Mouse (Mus musculus) granulocyte monocyte progenitor cell, adult 5-6 weeks (primary cell): ENCODE results near the gene Setd1b. TPM values are rescaled to one million over a fixed set of nuclear protein-coding genes. Genes with fewer than 3 reads are reported as not detected.

Experiments used
- ATAC-seq: replicated peaks from 2 replicates; pipeline ENCODE4 v1.8.0; 2016; ENCODE audit warnings: mild to moderate bottlenecking, moderate TSS enrichment, inconsistent platforms; ENCODE audit not compliant: poor library complexity, severe bottlenecking
- total RNA-seq, 2 experiments: library from RNA; stranded (forward) in 1 of 2; stranded (reverse) in 1 of 2; fragments of 200-712, 200-1000 nt in 1 of 2; fragments of >200 nt in 1 of 2; fragmentation: Nextera tagmentation in 1 of 2; gene quantifications; 2 replicates each; pipeline ENCODE4 v1.2.3; 2014 to 2017

Gene Setd1b
- total RNA-seq, 2 experiments from 2014 or later: 1.2 to 29.5 TPM

DNA sequence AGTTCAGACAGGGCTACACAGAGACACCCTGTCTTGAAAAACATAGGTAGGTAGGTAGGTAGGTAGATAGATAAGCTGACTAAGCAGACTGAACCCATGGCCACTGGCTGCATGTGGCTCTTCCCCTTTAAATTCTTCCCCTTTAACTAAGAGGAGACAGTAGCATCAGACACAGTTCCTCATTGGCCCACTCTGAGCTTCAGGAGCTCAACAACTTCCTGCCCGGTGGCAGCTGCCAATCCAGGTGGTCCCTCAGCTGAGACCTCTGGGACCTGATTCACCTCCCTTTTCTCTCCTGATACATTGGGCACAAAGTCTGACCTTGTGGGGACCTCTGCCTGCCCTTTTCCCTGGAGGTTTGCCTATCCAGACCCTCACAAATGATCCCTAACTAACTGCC, 10.9 kb downstream of the Setd1b start:
- ATAC-seq: 0 out of 2 replicates have a peak, but pooled peaks have one; percentile 11

DNA sequence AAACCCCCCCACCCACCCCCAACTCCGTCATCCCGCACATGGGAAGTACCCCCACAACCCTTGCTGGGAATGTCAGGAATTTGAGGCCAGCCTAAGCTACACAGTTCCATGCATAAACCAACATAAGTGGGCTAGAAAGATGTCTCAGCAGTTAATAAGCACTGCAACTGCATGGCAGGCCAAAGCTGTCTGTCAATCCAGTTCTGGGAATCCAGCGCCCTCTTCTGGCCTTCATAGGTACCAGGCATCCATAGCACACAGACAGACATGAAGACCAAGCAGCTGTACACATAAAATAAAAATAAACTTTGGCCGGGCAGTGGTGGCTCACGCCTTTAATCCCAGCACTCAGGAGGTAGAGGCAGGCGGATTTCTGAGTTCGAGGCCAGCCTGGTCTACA, 13.4 kb downstream of the Setd1b start:
- peak; percentile 26; the same call in 1 of the 2 replicates for ATAC-seq

DNA sequence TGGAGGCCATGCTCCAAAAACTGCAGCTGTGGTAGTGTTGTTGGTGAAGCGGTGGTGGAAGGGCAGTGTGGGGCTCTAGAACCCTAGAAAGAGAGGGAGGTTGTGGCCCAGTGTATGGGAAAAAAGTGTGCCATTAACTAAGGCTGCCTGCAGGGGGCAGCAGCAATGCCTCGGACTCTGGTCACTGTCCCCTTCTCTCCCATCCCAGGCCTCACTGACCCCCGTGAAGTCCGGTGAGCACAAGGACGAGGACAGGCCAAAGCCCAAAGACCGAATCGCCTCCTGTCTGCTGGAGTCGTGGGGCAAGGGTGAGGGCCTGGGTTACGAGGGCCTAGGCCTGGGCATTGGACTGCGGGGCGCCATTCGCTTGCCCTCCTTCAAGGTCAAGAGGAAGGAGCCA, 14.8 kb downstream of the Setd1b start:
- no peak for ATAC-seq

DNA sequence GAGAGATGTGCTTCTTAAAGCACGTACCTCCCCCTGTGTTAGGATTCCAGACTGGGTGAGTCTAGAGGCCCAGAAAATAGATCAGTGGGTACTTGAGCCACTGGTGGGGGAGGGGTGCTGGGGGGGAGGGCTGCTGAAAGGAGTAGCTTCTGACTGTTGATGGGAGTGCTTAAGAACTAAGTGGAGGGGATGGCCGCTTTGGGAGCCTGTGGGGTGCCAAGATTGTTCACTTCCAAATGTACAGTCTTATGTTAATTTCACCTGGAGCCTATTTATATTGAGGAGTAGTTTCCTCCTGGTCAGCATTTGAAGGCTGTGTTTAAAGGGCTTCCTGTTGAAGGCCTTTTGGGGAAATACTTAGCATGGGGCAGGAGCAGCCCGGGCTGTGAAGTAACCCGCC, 16.0 kb downstream of the Setd1b start:
- ATAC-seq: no peak

DNA sequence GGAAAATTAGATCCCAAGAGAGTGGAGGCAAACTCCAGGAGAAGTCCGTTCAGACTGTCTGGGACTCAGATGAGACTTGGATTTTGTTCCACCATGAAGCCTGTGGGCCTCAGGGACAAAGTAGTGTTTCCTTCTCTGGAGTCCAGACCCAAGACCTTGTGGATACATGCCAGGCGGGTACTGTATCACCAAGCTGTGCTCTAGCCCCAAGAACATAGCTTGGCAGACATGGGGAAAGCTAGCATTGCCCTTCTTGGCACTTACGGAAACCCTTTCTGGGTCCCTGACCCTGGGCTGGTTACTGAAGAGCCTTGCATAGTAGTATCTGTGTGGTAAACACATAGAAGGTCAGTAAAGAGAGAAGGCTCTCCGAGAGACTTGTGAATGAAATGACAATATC, 17.5 kb downstream of the Setd1b start:
- ATAC-seq: no peak

DNA sequence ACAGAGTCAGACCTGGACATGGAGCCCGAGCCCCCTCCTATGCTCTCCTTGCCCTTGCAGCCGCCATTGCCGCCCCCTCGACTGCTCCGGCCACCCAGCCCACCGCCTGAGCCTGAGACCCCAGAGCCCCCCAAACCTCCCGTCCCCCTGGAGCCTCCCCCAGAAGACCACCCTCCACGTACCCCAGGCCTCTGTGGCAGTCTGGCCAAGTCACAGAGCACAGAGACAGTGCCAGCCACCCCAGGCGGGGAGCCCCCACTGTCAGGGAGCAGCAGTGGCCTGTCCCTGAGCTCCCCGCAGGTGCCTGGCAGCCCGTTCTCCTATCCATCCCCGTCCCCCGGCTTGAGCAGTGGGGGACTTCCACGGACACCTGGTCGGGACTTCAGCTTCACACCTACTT, 17.9 kb downstream of the Setd1b start:
- no peak for ATAC-seq

DNA sequence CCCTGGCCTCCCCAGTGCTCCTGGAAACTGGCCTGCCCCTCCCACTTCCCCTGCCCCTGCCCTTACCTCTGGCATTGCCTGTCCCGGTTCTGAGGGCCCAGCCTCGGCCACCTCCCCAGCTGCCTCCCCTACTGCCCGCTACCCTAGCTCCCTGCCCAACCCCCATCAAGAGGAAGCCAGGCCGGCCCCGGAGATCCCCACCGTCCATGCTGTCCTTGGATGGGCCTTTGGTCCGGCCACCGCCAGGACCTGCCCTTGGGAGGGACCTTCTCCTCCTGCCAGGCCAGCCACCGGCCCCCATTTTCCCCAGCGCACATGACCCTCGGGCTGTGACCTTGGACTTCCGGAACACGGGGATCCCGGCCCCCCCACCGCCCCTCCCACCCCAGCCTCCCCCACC, 18.3 kb downstream of the Setd1b start:
- no peak for ATAC-seq

DNA sequence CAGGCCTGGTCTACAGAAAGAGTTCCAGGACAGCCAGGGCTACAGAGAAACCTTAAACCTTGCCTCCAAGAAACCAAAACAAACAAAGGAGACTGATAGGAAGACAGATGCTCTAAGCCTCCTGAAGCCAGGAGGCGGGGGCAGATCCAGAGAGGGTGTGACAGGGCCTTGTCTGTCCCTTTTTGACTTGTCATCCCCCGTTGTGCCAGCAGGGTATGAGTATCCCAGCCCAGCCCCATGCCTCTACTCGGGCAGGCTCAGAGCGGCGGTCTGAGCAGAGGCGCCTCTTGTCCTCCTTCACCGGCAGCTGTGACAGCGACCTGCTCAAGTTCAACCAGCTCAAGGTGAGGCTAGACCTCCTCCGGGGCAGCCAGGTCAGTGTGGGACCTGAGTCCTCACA, 20.9 kb downstream of the Setd1b start:
- ATAC-seq: peak; percentile 18; the same call in 1 of the 2 replicates

DNA sequence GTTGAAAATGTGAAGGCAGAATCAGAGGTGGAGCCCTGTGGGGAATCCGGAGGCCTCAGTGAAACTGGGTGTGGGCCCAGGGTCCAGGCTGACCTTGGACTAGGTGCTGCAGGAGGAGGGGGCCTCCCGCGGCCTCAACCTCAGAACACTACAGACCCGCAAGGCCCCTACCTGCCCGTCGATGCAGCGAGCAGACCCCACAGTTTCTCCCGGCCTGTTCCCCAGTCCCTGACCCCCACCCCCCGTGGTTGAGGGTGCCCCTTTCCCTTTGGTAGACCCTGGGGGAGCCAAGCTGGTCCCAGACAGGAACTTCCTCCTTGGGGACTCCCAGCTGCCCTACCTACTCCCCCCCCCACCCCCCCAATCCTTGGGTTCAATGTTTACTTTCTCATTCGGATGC, 24.4 kb downstream of the Setd1b start:
- ATAC-seq: no peak

DNA sequence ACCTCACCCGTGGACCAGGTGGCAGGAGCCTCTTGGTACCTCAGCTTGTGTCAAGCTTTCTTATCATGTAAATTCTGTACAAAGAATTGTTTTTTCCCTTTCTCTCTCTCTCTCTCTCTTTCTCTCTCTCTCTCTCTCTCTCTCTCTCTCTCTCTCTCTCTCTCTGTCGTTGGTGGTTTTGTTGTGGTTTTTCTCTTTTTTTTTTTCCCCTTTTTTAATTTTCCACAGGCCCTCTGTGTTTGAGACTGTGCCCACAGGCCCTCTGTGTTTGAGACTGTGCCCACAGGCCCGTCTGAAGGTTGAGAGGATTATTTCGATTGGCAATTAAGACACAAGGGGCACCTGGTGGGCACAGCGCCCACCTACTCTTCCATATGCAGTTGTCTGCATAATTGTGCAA, 25.6 kb downstream of the Setd1b start:
- no peak for ATAC-seq

DNA sequence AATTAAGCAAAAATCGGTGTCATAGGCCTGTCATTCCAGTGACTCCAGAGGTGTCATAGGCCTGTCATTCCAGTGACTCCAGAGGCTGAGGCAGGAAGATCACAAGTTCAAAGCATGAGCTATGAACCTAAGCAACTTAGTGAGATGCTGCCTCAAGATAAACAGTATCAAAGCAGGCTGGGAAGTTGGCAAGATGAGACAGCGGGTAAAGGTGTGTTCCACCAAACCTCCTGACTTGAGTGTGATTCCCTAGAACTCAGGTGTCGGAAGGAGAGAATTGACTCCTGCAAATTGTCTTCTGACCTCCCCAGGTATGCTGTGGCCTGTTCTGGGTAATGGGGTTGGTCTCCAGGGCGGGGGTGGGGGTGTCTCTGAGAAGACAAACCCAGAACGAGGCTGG, 27.3 kb downstream of the Setd1b start, which contains the start of gene Psmd9:
Gene Psmd9 (plus strand): TSS at position 130 of the 400 bp plus-strand sequence.
- no peak for ATAC-seq

DNA sequence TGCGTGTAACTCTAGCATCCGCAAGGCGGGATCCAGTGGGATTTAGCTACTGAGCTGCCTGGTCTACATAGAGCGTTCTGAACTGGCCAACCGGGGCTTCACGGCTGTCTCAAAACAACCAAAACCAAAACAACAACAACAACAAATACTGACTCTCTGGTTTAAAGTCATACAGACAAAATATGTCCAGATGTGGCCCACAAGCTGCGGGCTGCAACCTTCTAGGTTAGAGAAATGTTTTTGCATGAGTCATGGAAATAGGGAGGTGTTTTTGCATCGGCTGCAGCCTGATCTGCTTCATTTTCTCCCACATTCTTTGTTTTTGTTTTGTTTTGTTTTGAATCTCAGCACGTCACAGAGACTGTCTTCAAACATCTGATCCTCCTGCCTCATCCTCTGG, 28.4 kb downstream of the Setd1b start:
- ATAC-seq: no peak

DNA sequence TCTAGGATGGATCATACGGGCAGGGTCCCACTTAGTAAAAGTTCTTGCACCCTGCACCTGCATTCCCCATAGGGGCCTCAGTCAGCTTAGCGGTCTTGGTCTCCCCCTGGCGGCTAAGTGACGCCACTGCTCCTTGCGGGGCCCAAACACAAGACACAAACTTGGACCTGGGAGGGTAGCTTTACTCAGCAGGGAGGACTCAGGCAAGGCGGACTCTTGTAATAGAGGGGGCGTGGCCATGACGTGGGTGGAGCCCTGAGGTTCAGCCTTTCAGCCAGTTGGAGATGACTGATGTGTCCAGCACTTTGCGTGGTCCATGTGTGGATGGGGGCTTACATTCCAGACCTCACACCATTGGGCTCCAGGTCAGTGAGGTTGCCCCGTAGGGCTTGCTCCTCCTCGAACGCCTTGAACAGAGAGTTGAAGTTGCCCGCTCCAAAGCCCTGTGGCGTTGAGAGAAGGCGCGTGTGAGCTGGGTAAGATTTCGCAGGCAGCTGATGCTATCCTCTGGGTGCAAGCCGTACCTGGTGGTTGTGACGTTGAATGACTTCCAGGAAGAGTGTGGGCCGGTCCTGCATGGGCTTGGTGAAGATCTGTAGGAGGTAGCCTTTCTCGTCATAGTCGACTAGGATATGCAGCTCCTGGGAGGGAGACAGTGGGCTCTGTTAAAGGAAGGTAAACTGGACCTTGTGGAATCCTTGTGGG, 29.8 kb downstream of the Setd1b start:
- ATAC-seq: peak; percentile 92

DNA sequence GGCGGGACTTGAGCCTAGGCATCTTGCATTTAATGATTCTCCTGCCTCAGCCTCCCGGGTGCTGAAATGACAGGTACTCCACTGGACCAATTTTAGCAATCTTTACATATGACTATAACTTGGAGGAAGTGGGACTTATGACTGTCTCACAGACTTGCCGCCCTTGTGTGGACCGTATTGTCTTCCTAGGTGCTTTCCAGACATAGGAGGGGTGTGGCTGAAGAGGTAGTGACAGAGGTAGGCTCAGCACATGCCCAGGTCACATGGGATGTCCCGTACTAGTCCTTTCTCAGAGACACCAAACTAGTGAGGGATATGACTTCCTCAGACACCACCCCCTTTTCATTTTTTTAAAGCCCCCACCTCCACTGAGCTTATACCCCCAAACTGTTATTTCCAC, 36.8 kb downstream of the Setd1b start:
- no peak for ATAC-seq

DNA sequence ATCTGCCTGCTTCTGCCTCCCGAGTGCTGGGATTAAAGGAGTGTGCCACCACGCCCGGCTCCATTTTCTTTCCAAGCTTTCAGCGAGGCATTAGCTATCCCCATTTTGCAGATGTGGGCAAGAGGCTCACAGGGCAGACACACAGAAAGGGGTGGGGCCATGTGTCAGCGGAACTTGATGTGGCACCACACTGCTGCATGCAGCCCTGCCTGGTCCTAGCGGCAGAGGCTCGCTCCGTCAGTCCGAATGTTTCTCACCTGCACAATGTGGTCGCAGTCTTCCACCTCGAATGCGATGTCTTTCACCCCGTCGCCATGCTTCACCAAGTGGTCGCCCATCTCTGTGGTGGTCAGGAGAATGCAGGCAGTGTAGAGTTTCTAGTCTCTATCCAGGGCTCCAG, 38.4 kb downstream of the Setd1b start:
- no peak for ATAC-seq

DNA sequence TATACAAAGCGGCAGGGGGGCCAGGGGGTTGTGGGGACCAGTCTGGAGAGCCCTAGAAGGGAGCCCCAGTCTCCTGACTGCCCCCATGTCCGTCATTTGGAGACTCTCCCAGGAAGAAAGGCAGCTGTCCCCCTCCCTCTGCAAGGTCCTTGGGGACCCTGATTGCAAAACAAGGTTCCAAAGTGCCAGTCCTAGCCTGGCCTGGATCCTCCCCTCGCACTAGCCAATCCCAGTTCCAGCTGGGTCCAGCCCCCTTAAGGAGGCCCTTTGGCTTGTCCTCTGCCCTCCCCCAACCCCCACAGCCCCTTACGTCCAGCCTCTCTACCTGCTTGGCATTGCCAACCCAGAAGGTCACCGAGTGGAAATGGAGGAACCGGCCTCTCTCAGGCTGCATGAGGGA, 39.5 kb downstream of the Setd1b start:
- ATAC-seq: no peak

DNA sequence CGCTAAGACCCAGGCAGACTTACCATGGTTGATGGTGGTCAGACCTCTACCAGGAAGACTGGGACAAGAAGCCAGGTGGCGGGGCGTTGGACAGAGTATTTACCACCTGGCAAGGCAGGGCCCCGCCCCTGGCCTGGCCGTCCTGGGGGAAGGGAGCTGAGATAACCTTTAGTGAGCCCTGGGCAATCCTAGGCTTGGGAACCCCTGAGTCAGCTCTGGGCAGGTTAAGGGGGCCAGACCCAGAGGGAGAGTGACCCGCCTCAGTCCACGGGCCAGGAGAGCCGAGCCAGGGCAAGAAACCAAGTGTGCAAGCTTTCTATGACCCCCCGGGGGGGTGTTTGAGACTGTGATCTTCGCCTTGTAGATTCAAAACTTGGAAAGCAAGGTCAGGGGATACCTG, 40.7 kb downstream of the Setd1b start, which contains the start of gene Hpd:
Gene Hpd (minus strand): TSS at position 77 of the 400 bp plus-strand sequence.
- ATAC-seq: no peak

DNA sequence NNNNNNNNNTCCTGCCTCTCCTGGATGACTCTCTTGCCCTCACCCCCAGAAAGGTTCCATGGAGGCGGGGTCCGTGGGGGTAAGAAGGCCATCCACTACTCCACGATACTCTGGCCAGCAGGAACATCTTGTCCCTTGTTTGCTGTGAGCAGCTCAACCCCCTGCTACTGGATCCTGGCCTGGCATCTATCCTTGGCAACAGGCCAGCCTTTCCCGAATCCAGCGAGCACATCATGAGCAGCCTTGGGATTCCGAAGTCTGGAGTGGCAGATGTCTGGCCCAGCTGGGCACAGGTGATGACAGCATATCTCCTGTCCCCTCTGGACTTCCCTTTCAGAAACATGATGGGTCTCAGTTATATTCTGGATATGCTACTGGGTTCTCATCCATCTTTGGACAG, 44.0 kb downstream of the Setd1b start:
- ATAC-seq: no peak

DNA sequence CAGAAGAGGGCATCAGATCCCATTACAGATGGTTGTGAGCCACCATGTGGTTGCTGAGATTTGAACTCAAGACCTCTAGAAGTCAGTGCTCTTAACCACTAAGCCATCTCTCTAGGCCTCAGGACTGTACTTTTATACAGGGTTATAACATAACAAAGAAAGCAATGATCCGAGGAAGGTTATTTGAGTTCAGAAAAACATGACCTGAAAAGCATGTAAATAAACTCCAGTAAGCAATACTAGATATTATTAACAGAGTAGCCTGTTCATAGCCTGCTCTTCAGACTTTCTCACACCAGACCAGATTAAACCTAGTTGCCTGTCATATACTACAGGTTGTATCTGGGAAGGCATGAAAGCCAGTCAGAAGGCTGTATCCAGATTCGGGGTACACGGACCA, 45.3 kb downstream of the Setd1b start:
- ATAC-seq: no peak

DNA sequence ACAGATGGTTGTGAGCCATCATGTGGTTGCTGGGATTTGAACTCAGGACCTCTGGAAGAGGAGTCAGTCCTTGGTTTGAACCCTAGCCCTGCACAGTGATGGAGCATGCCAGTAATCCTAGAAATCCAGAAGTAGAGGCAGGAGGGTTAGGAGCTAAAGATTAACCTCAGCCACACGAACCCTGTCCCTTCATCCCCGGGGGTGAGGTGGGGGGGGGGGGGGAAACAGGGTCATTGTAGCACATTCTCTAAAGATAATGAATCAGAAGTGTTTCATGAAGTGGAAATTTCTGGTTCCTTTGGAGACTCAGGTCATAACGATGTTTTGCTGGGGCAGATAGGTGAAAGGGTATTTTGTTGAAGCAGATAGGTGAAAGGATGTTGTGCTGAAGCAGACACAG, 48.9 kb downstream of the Setd1b start:
- ATAC-seq: no peak

DNA sequence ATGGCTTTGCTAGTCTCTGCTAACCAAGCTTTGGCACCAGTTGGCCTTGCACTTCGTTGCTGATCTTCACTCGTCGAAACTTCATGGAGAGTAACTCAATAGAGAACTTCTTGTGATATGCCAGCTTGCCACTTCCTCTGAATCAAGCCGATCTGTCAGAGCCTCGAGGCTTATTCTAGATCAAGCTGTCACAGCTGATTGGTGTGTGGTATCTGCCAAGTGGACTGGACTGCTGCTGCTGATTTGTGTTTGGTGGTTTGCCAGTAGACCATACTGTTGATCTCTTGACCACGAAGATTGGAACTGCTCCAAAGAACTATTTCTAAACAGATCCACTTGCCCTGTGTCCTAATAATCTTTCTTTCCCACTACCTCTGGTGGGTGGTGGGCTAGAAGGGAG, 49.4 kb downstream of the Setd1b start:
- ATAC-seq: no peak

DNA sequence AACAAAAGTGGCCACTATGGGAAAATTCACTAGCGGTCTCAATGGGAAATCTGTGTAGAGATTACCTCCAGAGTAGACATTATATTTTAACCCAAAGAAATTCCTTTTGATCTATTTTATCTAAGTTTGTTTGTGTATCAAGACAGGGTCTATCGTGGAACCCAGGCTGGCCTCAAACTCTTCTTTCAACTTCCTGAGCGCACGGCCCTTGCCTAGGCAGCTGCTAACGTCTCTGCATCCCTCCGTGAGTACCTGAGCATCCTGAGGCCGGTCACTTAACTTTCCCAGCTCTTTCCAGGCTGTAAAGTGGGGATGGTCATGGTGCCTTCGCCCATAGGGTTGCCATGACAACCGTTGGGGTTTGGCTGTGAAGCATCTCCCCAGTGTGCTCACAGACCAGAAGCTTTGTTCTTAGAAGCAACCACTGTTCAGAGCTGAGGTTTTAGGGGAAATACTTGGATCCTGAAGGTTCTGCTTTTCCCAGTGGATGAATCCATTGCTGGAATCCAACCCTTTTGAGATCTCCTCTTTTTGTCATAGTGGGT, 50.7 kb downstream of the Setd1b start:
- ATAC-seq: no peak
